Mouse (Mus musculus) frontal cortex, postnatal 36 days (tissue): Measurements from ENCODE around the gene Pgk2.
"Not testable (repeated sequence)": the region's sequence is repeated elsewhere in the genome, so short reads cannot be mapped to it uniquely, and the experiment has no call there.

Experiments
- DNase-seq, 2 experiments: peaks; one replicate each; pipeline ENCODE4 v3.0.0; 2022; ENCODE audit warnings: low spot score in 2 of 2

Gene Pgk2

DNA sequence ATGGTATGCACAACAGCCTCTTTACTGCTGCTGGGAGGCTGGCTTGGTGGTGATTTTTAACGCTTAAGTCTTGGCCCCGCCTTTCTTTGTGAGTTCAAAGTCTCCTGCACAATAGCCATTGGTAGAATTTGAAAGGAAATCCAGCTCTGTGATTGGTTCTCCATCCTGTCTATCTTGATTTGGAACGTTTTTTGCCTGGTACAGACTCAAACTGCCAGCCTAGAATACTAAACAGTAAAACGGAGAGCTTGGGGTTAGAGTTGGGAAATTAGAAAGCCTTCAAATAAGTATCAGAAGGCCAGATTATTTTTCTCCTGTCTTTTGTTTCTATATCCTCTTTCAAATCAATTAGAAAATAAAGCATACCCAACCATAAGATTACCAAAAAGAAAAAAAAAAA is at the start of gene Pgk2:
TSS of gene Pgk2 (minus strand) at position 101 of the 400 bp plus-strand sequence.
- no peak for DNase-seq

DNA sequence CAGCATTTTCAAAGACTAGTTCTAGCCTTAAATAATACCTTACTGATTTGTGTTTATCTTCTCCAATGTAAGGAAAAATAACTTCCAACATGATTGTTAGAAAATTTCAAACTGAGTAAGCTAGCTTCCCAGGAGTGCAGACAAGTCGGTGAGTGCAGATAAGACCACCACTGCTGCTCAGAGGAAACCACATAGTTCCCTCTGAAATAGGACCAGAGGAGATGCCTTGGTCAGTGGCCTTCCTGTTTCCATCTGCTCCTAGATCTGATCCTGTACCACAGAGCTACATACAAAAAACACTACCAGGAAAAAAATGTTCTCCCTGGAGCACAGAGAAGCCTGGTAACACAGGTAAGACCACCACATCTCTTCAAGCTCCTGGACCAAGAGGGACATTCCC is 44.0 kb upstream of the Pgk2 start:
- no peak for DNase-seq

DNA sequence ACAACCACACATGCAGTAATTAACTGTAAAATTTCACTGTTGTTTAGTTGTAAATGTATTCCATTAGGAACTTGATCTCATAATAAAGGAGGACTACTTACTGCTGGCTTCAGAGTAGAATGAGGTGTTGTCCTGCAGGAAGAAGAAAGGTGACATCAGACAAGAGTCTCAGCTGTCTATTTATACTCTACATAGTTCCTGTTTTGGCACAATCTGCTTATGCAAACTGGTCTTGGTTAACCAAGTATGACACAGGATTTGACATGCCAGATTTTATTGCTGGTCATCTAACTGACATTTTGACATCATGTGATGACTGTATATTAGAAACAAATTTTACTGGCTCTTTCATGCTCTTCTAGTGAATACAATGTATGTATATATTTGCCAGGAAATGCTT is 33.7 kb upstream of the Pgk2 start, which contains the start of gene Crisp3:
TSS of gene Crisp3 (minus strand) at position 154 of the 400 bp plus-strand sequence.
- no peak for DNase-seq

DNA sequence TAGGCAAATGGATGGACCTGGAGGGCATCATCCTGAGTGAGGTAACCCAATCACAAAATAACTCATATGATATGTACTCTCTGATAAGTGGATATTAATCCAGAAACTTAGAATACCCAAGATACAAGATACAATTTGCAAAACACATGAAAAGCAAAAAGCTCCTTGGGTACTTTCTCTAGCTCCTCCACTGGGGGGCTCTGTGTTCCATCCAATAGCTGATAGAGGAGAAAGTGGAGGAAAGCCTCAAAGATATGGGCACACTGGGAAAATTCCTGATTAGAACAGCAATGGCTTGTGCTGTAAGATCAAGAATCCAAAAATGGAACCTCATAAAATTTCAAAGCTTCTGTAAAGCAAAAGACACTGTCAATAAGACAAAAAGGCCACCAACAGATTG is 6.6 kb downstream of the Pgk2 start:
- DNase-seq = not testable (repeated sequence)

DNA sequence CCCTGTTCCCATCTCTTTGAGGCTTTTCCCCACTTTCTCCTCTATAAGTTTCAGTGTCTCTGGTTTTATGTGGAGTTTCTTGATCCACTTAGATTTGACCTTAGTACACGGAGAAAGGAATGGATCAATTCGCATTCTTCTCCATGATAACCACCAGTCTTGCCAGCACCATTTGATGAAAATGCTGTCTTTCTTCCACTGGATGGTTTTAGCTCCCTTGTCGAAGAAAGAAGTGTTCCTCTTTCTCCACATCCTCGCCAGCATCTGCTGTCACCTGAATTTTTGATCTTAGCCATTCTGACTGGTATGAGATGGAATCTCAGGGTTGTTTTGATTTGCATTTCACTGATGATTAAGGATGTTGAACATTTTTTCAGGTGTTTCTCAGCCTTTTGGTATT is 18.2 kb downstream of the Pgk2 start:
- not testable (repeated sequence) for DNase-seq

DNA sequence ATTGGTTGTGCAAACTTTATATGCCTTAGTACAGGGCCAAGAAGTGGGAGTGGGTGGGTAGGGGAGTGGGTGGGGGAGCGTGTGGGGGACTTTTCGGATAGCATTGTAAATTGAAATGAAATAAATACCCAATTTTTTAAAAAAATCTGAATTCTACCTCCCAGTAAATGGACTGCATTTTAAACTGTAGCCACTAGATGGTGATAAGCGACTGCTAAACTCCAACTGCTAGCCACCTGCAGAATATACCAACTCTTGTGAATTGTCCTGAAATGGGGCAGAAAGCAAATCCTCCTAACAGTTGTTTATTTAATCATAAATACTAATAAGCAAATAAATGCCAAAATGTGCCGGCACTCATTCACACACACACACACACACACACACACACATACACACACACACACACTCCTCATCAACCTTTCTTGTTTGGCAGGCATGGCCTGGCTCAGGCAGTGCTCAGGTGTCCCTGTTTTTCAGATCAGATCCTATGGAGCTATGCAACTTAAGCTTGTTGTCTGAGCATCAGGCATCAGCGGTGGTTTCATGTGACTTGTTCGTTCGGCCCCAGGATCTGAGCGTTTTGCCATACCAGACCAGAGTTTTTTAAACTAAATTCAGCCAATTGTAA is 50.6 kb downstream of the Pgk2 start:
- DNase-seq = not testable (repeated sequence)
